Mouse (Mus musculus): ENCODE measurements at regions not wholly inside any gene's neighbourhood (a gene's known extent, or its start where the extent isn't known, plus 50 kb on each side); places are given as distances from the start of the nearest gene placed in this dataset.

DNA sequence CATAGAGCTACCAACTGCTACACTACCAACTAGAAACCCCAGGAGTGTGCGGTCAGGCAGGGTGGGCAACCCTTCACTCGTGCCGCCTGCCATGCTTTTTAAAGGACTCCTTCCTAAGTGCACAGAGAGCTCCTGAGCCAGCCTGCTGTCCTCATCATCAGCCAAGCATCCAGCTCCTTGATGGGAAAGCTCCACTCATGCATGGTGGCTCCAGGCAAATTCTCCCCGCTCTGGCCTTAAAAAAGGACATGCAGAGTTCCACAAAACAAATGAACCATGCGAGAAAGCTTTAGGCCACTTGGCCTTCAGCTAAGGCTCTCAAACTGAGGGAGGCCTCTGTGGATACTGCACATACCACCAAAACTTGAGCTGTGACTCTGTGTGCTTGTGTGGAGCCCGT lies 74.2 kb upstream of the Noct start:
- no peak for DNase-seq

DNA sequence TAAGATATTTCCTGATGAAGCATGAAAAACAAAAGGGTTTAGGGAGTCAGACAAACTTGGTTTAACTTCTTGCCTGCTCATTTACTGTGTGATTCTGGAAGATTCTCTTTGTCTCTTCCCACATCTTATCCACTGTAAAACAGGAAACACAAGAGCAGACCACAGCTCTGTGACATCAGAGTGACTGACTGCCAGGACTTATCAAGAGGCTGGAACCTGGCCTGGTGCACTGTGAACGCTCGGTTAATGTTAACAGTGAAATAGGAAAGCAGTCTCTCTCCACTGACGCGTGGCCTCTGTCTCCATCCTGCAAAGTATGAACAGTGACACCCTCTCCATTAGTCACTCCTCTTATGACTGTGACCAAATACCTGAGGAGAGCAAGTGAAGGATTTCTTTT lies 73.1 kb upstream of the Noct start:
- no peak for DNase-seq

DNA sequence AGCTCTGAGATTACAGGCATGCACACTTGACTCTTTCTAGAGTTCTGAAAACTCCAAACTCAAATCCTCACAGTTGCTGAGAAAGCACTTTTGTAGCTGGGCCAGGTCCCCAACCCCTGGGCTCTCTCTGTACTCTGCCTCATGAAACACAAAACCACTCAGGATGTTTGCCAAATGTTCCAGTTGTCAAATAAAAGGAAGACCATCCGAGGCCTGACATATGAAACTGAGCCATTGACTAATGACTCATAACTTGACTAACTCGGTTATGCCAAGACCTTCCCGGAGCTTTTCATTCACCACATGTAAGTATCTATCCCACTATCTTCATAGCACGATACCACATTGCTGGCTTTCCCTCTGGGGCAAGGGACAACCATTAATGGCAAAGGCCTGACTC lies 68.6 kb upstream of the Noct start:
- no peak for DNase-seq

DNA sequence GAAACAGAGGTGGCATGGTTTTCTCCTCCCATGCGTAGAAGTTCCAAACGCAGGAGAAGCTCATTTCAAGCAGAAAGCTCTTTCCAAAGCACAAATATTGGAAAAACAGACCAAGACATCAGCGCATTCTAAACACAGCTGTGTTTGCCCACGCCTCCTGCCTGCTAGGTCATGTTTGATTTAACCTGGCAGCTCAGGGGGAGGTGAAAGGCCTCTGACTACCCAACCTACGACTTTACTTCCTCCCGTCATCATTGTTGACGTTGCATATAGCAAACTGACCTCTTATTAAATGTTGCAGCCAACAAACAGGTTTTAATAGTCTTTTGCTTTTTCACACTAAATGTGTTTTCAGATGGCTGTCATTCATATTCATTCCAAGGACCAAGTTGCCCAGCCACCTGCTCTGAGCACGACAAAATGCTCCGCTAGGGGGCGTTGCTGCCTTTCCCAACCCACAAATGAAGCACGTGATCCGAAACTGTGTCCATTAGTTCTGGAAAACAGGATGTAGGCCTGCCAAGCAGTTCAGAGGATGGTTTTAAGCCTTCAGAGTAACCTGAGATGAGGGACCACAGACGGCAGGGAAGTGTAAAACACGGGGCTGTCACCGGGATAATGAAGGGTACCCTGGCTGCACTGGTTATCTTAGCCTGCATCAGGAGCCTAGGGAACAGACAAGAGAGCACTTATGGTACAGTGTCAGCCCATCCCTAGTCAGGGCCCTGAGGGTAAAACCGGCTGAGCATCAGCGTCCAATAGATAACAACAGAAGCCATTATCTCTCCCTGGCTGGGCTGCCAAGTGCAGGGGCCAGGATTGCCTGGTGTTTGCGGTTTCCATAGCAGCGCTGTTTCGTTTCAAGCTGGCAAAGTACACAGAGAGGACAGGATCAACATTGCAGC lies 67.6 kb upstream of the Noct start:
- DNase-seq, result peak; percentile 66

DNA sequence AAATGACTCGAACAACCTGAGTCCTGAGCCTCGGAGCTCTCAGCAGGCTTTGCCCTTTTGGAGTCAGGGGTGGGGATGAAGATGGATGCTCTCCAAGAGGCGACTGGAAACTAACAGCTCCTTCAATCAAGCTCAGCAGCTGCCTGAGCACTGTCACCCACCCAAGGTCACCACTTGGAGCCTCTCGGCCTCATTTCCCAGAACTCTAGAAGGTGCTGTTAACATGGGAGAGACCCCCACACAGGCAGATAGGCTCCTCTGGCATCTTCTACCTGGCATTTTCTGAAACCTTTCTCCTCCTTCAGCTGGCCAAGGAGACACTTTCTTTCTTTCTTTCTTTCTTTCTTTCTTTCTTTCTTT lies 67.0 kb upstream of the Noct start:
- DNase-seq, result no peak

DNA sequence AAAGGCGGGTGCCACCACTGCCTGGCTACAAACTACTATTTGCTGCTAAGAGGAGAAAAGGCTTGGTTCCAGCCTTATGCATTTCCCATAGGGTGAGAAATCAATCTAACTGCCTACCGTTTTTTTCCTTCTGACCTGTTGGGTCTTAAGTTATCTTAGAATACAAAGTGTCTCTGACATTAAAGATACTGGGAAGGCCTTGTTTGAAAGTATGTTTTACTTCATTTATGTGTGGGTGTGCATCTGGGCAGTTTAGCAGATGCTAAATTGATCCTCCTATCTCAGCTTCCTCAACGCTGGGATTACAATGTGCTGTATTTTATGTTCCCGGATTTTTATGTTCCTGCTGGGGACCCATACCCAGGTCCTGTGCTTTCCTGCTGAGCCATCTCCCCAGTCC lies 65.8 kb upstream of the Noct start:
- DNase-seq, result no peak

DNA sequence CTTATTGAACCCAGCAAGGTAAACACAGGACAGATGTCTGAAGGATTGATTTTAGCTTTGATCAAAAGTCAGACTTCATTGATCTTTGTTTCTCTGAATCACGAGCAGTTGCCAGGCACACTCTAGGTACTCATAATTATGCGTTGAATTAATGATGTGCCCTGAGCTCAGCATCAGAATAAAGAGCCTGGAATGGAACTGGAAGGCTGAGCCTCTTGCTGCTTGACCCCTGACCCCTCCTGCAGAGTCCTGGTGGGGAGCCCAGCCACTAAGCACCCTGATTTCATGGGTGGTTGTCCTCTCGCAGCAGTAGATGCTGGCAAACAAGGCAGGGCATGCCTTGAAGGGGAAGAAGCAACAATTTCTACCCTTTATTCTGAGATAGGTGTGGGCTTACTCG lies 64.9 kb upstream of the Noct start:
- DNase-seq, result no peak

DNA sequence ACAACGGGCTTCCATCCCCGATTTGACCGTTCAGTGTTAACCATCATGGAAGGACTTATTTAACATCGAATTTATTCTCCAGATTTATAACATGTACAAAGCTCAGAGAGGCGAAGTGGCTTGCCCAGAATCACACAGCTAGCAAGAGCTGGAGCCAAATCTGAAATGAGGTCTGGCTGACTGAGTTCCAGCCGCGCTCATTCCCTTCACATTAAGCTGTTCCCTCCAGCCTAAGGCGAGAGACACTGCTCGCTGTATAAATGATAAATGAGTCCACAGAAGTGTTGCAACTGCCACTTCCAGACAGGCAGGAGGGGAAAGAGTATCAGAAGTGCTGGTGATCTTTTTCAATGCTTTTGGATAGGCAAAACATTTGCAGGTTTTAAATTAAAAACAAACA lies 64.4 kb upstream of the Noct start:
- DNase-seq, result no peak

DNA sequence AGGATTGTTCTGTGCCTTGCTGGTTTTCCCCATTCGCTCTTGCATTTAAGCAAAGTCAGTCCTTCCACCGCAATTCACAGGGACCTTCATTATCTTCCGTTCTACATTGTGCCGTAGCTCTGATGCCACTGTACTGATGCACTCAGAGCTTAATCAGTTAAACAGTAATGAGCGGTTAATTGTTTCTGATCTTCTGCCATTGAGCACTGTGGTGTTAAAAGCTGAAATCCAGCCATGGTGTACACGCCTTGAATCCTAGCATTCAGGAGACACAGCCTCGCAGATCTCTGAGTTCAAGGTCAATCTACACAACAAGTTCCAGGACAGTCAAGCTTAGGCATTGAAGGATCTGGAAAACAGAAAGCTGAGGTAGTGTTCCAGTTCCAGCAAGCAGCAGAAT lies 63.6 kb upstream of the Noct start:
- no peak for DNase-seq

DNA sequence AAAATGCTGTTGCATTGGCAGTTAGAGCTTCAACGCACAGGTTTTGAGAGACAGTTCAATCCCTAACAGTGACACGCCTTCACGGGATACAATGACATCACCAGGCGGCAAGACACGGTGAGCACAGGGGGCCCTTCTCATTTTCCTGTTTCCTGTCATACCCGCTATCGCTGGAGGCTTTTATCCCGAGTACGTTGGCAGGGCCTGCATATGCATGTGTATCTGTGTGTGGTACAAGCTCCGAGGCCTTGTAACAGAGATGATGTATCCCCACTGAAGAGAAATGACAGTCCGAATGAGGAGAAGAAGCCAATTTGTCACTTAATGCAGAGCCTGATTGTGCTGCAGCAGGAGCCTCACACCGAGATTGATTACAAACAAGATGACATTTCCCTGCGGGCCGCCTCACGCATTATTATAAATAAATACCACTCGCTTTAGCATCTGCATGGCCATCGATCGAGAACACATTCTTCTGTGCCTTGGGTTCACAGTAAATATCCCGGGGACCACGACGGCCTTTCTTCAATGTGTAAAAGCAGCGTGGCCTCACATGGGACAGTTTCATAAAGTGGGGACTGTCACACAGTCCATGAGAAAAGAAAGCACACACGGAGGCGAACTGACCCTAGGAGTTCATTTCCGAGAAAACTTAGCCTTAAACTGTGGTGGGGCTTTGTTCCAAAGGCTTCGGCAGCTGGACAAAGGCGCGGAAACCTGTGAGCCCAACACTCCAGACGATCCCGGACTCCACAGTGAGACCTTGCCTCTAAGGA lies 54.9 kb upstream of the Noct start:
- no peak for DNase-seq

DNA sequence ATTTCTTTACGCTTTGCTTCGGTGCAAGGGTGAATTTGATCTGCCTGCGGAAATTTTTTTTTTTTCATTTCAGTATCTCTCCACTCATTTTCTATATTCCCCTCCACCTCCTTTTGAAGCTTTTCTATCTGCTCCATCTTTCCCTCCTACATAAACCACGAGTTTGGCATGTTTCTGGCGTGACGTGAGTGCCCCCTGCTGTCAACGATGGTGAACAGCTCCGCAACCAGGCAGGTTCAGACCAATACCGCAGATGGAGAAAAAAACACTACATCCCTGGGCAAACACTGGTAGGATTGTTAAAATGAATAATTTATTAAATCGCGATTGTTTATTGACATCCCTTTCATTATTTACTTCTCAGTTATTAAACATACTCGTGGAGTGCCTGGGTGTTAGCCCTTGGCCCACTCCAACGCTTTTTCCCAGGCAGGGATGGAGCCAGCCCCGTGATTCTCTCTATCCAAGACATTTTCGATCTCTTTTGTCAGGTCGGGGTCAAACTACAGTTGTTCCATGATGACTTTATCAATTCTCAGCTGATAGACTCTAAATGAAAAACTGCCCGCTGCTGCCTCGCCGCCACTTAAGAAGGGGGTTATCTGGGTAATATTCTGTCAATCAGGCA lies 53.9 kb upstream of the Noct start:
- DNase-seq, result peak; percentile 76

All from gastrocnemius, postnatal 10 days (tissue).